Mouse (Mus musculus) B cell, adult 2 months (primary cell): ENCODE data around the gene Tspan18.

ENCODE experiments used
- DNase-seq, 2 experiments: peaks; one replicate each; pipeline ENCODE4 v3.0.0; 2022

The Tspan18 gene

GRCm38 (mm10) chr2:93333817-93334731, at the start of gene Tspan18:
Gene Tspan18, minus strand, starts transcription at chr2:93334505.
- peak; percentile 34 to 43 for DNase-seq

GRCm38 (mm10) chr2:93383831-93384230, 49.5 kb upstream of the Tspan18 start:
- DNase-seq = no peak

- no peak for DNase-seq
Measured at GRCm38 (mm10) chr2:93380680-93381089, 46.4 kb upstream of the Tspan18 start.

- no peak for DNase-seq
Measured at GRCm38 (mm10) chr2:93377797-93378196, 43.5 kb upstream of the Tspan18 start.

- no peak for DNase-seq
Measured at GRCm38 (mm10) chr2:93377157-93377556, 42.9 kb upstream of the Tspan18 start.

DNA sequence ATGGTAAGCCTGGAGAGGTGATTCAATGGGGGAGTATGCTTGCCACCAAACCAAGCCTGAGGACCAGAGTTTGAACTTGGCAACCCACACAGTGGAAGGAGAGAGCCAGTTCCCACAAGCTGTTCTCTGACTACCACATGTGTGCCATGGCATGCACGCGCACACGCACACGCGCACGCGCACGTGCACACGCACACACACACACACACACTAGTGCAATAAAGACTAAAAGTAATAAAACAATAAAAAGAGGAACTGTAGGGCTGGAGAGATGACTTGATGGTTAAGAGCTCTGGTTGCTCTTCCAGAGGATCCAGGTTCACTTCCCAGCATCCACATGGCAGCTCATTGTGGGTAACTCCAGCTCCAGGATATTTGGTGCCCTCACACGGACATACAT, 38.6 kb upstream of the Tspan18 start:
- no peak for DNase-seq

DNA sequence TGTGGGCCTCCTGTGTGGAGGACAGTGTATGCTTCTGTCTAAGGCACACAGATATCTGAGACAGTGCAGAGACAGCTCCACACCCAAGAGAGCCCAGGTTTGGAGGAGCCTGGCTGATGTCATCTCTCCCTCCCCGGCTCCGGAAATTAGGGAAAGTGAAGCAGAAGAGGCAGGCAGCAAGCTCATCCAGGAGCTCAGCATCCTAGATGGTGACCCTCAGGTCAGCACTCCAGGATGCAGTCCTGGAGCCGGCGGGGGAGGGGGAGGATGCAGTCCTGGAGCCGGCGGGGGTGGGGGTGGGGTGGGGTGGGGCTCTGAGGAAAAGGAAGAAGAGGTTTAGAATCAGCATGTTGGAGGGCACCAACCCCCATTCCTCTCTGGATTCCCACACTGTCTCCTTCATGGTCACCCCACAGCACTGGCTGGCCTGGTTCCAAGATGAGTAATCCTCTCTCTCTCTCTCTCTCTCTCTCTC, 37.8 kb upstream of the Tspan18 start:
- no peak for DNase-seq

GRCm38 (mm10) chr2:93368954-93369353, 34.6 kb upstream of the Tspan18 start:
- no peak for DNase-seq

DNA sequence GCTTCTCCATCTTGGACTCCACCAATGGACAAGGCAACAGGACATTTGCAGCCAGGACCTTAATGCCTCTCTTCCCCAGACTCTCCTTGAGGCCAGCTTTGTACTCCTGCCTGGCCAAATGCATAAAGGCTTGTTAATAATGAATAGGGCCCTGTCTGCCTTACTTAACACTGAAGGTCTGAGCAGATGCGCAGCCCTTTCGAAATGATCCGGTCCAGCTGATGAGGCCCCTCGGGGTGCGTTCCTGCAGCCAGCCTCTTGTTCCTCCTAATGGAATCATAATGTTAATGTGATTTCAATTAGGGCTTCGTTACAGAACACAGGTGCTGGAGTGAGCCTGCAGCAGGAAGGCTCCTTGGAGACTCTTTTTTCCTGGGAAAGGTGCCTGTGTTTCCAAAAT, 33.7 kb upstream of the Tspan18 start:
- no peak for DNase-seq

- DNase-seq = no peak
Measured at GRCm38 (mm10) chr2:93365411-93365810, 31.1 kb upstream of the Tspan18 start.

GRCm38 (mm10) chr2:93364951-93365350, 30.6 kb upstream of the Tspan18 start:
- DNase-seq = no peak

DNA sequence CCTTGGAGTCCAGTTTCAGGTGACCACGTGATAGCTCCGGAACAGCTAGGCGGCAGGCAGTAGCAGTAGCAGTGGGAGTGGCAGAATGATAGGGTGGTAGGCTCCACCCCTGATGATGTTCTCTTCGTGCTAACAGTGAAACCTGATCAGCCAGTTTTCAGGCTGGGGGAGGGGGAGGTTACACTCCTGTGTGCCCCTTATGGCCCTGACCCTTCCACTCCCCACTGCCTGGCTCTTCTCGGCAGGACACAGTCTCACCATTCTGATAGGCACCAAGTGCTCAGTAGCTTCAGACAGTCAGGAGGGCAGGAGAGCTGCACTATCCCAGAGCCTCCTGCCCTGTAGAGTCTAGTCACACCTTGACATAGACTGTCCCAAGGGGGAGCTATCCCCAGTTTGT, 27.1 kb upstream of the Tspan18 start:
- no peak for DNase-seq

DNA sequence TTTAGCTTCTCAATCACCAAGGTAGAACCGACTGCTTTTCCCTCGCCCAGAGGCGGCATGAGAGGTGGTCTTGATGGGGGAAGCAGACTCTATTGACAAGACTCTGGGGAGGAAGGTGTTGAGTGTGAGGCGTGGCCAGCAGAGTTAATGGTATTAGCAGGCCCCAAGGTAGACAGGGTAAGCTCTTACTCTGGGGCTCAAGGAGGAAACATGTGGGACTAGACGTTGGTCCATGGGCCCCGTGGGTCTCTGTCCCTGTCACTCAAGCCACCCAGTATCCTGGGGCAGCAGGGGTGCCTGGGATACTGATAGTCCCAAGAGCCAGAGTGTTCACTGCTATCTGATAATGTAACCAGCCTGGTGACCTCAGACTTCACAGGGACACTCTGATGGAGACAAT, 26.0 kb upstream of the Tspan18 start:
- no peak for DNase-seq

- no peak for DNase-seq
Measured at GRCm38 (mm10) chr2:93357391-93357790, 23.1 kb upstream of the Tspan18 start.

- no peak for DNase-seq
Measured at GRCm38 (mm10) chr2:93355845-93356244, 21.5 kb upstream of the Tspan18 start.

GRCm38 (mm10) chr2:93354621-93355020, 20.3 kb upstream of the Tspan18 start:
- no peak for DNase-seq

- no peak for DNase-seq
Measured at GRCm38 (mm10) chr2:93353725-93354124, 19.4 kb upstream of the Tspan18 start.

DNA sequence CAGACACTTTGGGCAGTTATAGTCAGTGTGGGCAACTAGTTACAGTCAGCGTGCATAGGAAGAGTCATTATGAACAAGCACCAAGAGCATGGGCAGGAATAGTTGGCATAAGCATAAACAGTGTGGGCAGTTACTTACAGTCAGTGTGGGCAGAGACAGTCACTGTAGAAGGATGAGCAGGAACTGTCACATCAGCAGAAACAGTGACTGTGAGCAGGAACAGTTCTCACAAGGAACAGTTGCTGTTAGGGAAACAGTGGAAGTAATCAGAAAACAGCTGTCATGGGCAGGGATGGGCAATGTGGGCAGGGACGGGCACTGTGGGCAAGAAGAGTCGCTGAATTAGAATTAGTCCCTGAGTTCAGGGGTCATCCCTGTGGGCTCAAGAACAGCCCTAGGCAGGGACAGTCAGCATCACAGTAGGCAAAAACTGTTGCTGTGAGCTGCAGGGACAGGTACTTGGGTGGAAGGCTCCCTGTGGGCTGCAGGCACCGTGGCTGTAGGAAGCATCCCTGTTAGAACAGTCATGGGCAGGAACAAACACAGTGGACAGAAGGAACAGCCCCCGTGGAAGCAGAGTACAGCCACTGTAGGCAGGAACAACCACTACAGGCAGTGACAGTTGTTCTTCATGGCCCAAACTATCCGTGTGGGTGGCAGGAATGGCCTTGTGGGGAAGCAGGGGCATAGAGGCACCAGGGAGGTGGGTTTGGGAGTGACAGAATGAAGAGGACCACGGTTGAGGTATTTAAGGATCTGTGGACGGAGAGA, 18.8 kb upstream of the Tspan18 start:
- no peak for DNase-seq

DNA sequence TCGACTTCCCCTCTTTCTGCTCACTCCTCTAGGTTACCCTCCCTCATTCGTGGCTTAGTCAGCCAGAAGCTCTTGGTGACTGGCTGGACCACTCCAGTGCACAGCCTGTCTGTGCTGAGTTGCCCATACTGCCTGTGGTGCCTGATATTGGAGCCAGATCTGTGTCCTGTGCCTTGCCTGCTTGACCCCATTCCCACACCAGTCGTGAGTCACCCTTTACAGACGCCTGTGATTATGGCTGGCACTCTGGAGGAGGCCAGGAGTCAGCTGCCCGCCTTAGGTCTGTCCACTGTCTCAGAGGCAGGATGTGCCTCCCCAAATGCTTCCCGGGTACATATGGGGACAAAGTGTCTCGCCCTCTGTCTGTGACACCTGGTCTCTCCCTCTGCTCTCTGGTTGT, 17.0 kb upstream of the Tspan18 start:
- no peak for DNase-seq

GRCm38 (mm10) chr2:93347018-93347417, 12.7 kb upstream of the Tspan18 start:
- no peak for DNase-seq

GRCm38 (mm10) chr2:93346609-93347008, 12.3 kb upstream of the Tspan18 start:
- DNase-seq = no peak

- DNase-seq = no peak
Measured at GRCm38 (mm10) chr2:93345663-93346268, 11.5 kb upstream of the Tspan18 start.

- DNase-seq = no peak
Measured at GRCm38 (mm10) chr2:93339373-93340106, 5.2 kb upstream of the Tspan18 start.
